Mouse (Mus musculus): Measurements from ENCODE around the gene Ube2j1.

- no peak for TF ChIP-seq GATA1 (IDR thresholded peaks at IDR 0.05; ENCODE audit: low read length)
- no peak for TF ChIP-seq TAL1 (IDR thresholded peaks at IDR 0.05; ENCODE audit: low read length)
Measured at GRCm38 (mm10) chr4:32984242-32984641, 47.0 kb upstream of the Ube2j1 start.

Data from erythroblast, embryonic 14.5 days (primary cell).